Mouse (Mus musculus): ENCODE measurements around the gene Fam71b.

- TF ChIP-seq ZMIZ1 (IDR thresholded peaks at IDR 0.05; ENCODE audit: low read depth, low read length), result no peak
- no peak for TF ChIP-seq ZNF384 (IDR thresholded peaks at IDR 0.05; ENCODE audit: low read depth, low read length)
- TF ChIP-seq GATA1 (IDR thresholded peaks at IDR 0.05; ENCODE audit: low read depth, low read length), result no peak
- TF ChIP-seq MAZ (IDR thresholded peaks at IDR 0.05; ENCODE audit: low read depth, low read length), result no peak
- TF ChIP-seq POLR2A (IDR thresholded peaks at IDR 0.05; ENCODE audit: control insufficient read depth in 1 of 2, insufficient read depth in 1 of 2, low read depth in 1 of 2, low read length in 2 of 2, poor library complexity in 1 of 2), result no peak
- TF ChIP-seq GABPA (IDR thresholded peaks at IDR 0.05; ENCODE audit: low read depth, low read length), result no peak
- TF ChIP-seq TAL1 (IDR thresholded peaks at IDR 0.05; ENCODE audit: low read length), result no peak
- TF ChIP-seq CTCF (IDR thresholded peaks at IDR 0.05 in 2 of 3, conservative IDR thresholded peaks at IDR 0.05 in 1 of 3; ENCODE audit: control insufficient read depth in 1 of 3, insufficient read depth in 1 of 3, low read depth in 2 of 3, low read length in 3 of 3, poor library complexity in 1 of 3, severe bottlenecking in 1 of 3), result no peak
- no peak for TF ChIP-seq SIN3A (IDR thresholded peaks at IDR 0.05; ENCODE audit: low read length)
- TF ChIP-seq TBP (IDR thresholded peaks at IDR 0.05; ENCODE audit: low read depth, low read length), result no peak
- no peak for TF ChIP-seq EP300 (IDR thresholded peaks at IDR 0.05; ENCODE audit: low read depth in 1 of 2, low read length in 2 of 2)
- no peak for TF ChIP-seq SMC3 (IDR thresholded peaks at IDR 0.05; ENCODE audit: low read depth, low read length)
Measured at GRCm38 (mm10) chr11:46393413-46393812, 2.9 kb upstream of the Fam71b start.
